ENCODE assay signal across 30 mouse cellular contexts in the genomic region with DNA sequence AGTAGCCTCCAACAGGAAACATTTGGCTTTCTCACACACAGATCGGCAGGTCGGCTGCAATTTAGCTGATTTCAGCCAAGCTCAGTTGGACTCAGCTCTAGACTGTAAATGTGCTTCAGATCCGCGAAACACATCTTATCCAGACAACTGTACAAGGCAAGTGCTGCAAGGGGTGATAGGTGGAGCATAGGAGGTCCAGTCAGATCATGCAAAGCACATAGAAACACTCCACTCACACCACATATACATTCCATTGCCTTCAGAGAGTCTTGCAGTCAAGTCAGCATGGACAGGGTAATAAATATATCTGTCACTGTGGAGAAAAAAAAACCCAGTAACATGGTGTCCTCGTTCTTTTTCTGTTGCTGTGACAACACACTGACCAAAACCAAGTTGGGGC.
DNase-seq lines count a peak whose midpoint lies in the region; ATAC-seq lines count a peak whose summit lies in the region.
"Had no signal": no experiment of that assay in that cellular context is flagged by ENCODE, and none has a peak within 500 bp of the region (broad histone marks: within the 10 kb centered on the region; RNA-seq: fewer than 3 reads in every experiment).

No protein-coding gene starts in this region.

- H3K36me3 ChIP-seq in forebrain, embryonic 12.5 days (replicated peaks): no peaks in the 10 kb centered on the region
- no peaks in the 10 kb centered on the region for H3K36me3 ChIP-seq in forebrain, embryonic 16.5 days (ENCODE audit: control insufficient read depth, insufficient read depth)
- no peaks in the 10 kb centered on the region for H3K36me3 ChIP-seq in heart, embryonic 13.5 days
- no peaks in the 10 kb centered on the region for H3K36me3 ChIP-seq in heart, embryonic 11.5 days (ENCODE audit: control insufficient read depth, insufficient read depth, low read length)
- no peaks in the 10 kb centered on the region for H3K36me3 ChIP-seq in lung, embryonic 16.5 days (ENCODE audit: control insufficient read depth, insufficient read depth, low read length)
- H3K36me3 ChIP-seq: embryonic facial prominence, embryonic 12.5 days; embryonic facial prominence, embryonic 15.5 days; G1E; heart, embryonic 12.5 days had no signal

- no peaks in the 10 kb centered on the region for H3K9me3 ChIP-seq in forebrain, embryonic 12.5 days
- H3K9me3 ChIP-seq in forebrain, embryonic 16.5 days (ENCODE audit: control insufficient read depth, low read length): no peaks in the 10 kb centered on the region
- no peaks in the 10 kb centered on the region for H3K9me3 ChIP-seq in heart, embryonic 13.5 days
- no peaks in the 10 kb centered on the region for H3K9me3 ChIP-seq in heart, embryonic 11.5 days (replicated peaks; ENCODE audit: control insufficient read depth, low read length)
- H3K9me3 ChIP-seq in lung, embryonic 16.5 days (ENCODE audit: control insufficient read depth, low read length): no peaks in the 10 kb centered on the region
- H3K9me3 ChIP-seq: embryonic facial prominence, embryonic 12.5 days; embryonic facial prominence, embryonic 15.5 days; G1E; heart, embryonic 12.5 days had no signal

- 0 out of 2 replicates have a peak, but pooled peaks cover 3% of the 10 kb centered on the region for H3K27me3 ChIP-seq in forebrain, embryonic 12.5 days
- no peaks in the 10 kb centered on the region; the same call in 1 of the 2 replicates for H3K27me3 ChIP-seq in forebrain, embryonic 16.5 days (replicated peaks; ENCODE audit: control insufficient read depth, insufficient read depth, low read length)
- peaks cover 3% of the 10 kb centered on the region; the same call in 1 of the 2 replicates for H3K27me3 ChIP-seq in heart, embryonic 13.5 days (replicated peaks)
- H3K27me3 ChIP-seq in heart, embryonic 11.5 days (ENCODE audit: control insufficient read depth, insufficient read depth, low read length): peaks cover 8% of the 10 kb centered on the region; the same call in 1 of the 2 replicates
- no peaks in the 10 kb centered on the region for H3K27me3 ChIP-seq in lung, embryonic 16.5 days (ENCODE audit: control insufficient read depth, insufficient read depth, low read depth, low read length)
- H3K27me3 ChIP-seq: CH12.LX; embryonic facial prominence, embryonic 15.5 days had no signal

- peaks cover 32% of the 10 kb centered on the region for H3K4me1 ChIP-seq in forebrain, embryonic 12.5 days
- peaks cover 32% of the 10 kb centered on the region for H3K4me1 ChIP-seq in forebrain, embryonic 16.5 days (replicated peaks; ENCODE audit: control insufficient read depth, insufficient read depth, low read length)
- peaks cover 41% of the 10 kb centered on the region for H3K4me1 ChIP-seq in heart, embryonic 13.5 days
- no peaks in the 10 kb centered on the region for H3K4me1 ChIP-seq in heart, embryonic 11.5 days (ENCODE audit: control insufficient read depth, insufficient read depth, low read length)
- H3K4me1 ChIP-seq in lung, embryonic 16.5 days (replicated peaks; ENCODE audit: control insufficient read depth, insufficient read depth, low read length): peaks cover 12% of the 10 kb centered on the region

- no peak overlapping the region for H3K9ac ChIP-seq in forebrain, embryonic 12.5 days
- no peak overlapping the region for H3K9ac ChIP-seq in forebrain, embryonic 16.5 days (replicated peaks; ENCODE audit: low read depth, low read length)
- H3K9ac ChIP-seq in heart, embryonic 13.5 days: no peak overlapping the region
- no peak overlapping the region for H3K9ac ChIP-seq in heart, embryonic 11.5 days (ENCODE audit: low read depth, low read length)
- no peak overlapping the region for H3K9ac ChIP-seq in lung, embryonic 16.5 days (ENCODE audit: low read length)
- H3K9ac ChIP-seq: embryonic facial prominence, embryonic 12.5 days; embryonic facial prominence, embryonic 15.5 days; forebrain, postnatal 0 days; heart, embryonic 12.5 days; hindbrain, embryonic 14.5 days had no signal

- WGBS in forebrain, embryonic 12.5 days: 71% methylated on average over 5 of the region's 5 CpGs
- 47% methylated on average over 5 of the region's 5 CpGs for WGBS in forebrain, embryonic 16.5 days
- WGBS in heart, embryonic 13.5 days: 64% methylated on average over 5 of the region's 5 CpGs
- 63% methylated on average over 5 of the region's 5 CpGs for WGBS in heart, embryonic 11.5 days (ENCODE audit: insufficient replicate concordance)
- WGBS in lung, embryonic 16.5 days: 43% methylated on average over 5 of the region's 5 CpGs

- no peak overlapping the region for H3K4me3 ChIP-seq in forebrain, embryonic 12.5 days (replicated peaks)
- no peak overlapping the region for H3K4me3 ChIP-seq in forebrain, embryonic 16.5 days (replicated peaks; ENCODE audit: low read length)
- H3K4me3 ChIP-seq in heart, embryonic 13.5 days: no peak overlapping the region
- H3K4me3 ChIP-seq in heart, embryonic 11.5 days (ENCODE audit: low read depth, low read length): no peak overlapping the region
- no peak overlapping the region for H3K4me3 ChIP-seq in lung, embryonic 16.5 days (ENCODE audit: low read length)
- H3K4me3 ChIP-seq: embryonic facial prominence, embryonic 12.5 days; embryonic facial prominence, embryonic 15.5 days; gastrocnemius, adult 2 months; heart, embryonic 12.5 days had no signal

- H3K4me2 ChIP-seq in forebrain, embryonic 12.5 days: no peak overlapping the region
- no peak overlapping the region for H3K4me2 ChIP-seq in forebrain, embryonic 16.5 days (ENCODE audit: low read length)
- H3K4me2 ChIP-seq in heart, embryonic 13.5 days: no peak overlapping the region
- no peak overlapping the region for H3K4me2 ChIP-seq in heart, embryonic 11.5 days
- no peak overlapping the region for H3K4me2 ChIP-seq in lung, embryonic 16.5 days (ENCODE audit: low read depth, low read length)
- H3K4me2 ChIP-seq: embryonic facial prominence, embryonic 12.5 days; embryonic facial prominence, embryonic 15.5 days; heart, embryonic 12.5 days; hindbrain, embryonic 14.5 days had no signal

- DNase-seq in lung, postnatal 14 days: no peak
- peak; percentile 9 for DNase-seq in 3T3-L1 (ENCODE audit: low read depth, low spot score)
- DNase-seq in testis, postnatal 10 days (ENCODE audit: low spot score): no peak
- DNase-seq: adrenal gland, postnatal 10 days; adrenal gland, postnatal 36 days; B cell, adult 2 months; cerebellum, adult 11 months; cerebellum, adult 2 months; cerebellum, adult 9-11 months; cerebellum, postnatal 25 days; forebrain, postnatal 0 days; gastrocnemius, adult 2 months; gastrocnemius, postnatal 14 days; heart, adult 11 months; heart, postnatal 14 days; heart, postnatal 4 days had no signal

- 0 out of 2 replicates have a peak overlapping the region, but pooled peaks have one; percentile 19 for H3K27ac ChIP-seq in forebrain, embryonic 12.5 days
- H3K27ac ChIP-seq in forebrain, embryonic 16.5 days (ENCODE audit: low read length): no peak overlapping the region
- 0 out of 2 replicates have a peak overlapping the region, but pooled peaks have one; percentile 24 for H3K27ac ChIP-seq in heart, embryonic 13.5 days (replicated peaks)
- no peak overlapping the region for H3K27ac ChIP-seq in heart, embryonic 11.5 days (ENCODE audit: low read depth, low read length)
- no peak overlapping the region for H3K27ac ChIP-seq in lung, embryonic 16.5 days (ENCODE audit: low read length)
- H3K27ac ChIP-seq: embryonic facial prominence, embryonic 12.5 days; embryonic facial prominence, embryonic 15.5 days; gastrocnemius, adult 2 months; hindbrain, embryonic 14.5 days; hindbrain, postnatal 0 days had no signal

- ATAC-seq in forebrain, embryonic 12.5 days (ENCODE audit: low FRiP score): no peak
- no peak for ATAC-seq in forebrain, embryonic 16.5 days
- no peak for ATAC-seq in heart, embryonic 13.5 days (ENCODE audit: extremely low read depth, insufficient number of reproducible peaks, low FRiP score, low TSS enrichment)
- no peak for ATAC-seq in heart, embryonic 11.5 days (replicated peaks; ENCODE audit: insufficient number of reproducible peaks, low FRiP score, low TSS enrichment)
- ATAC-seq in lung, embryonic 16.5 days (ENCODE audit: low read depth): peak; percentile 83
- ATAC-seq: forebrain, postnatal 0 days; hindbrain, postnatal 0 days; inflammation-experienced regulatory T-cells, adult 6 months; Patski had no signal

Comparison
In these comparisons a context has a peak if more than half of its experiments do, and no peak if none do; other contexts are left out.
1. H3K27ac ChIP-seq: peak in forebrain, embryonic 12.5 days (single experiment) and heart, embryonic 13.5 days (single experiment); none in forebrain, embryonic 16.5 days (single experiment), heart, embryonic 11.5 days (single experiment) and lung, embryonic 16.5 days (single experiment).